Mouse (Mus musculus) MEL (cell line): ENCODE measurements around the gene Tmed8.

Experiments used
- CHD2 ChIP-seq: IDR thresholded peaks from 2 replicates; pipeline ENCODE4 v1.6.1; 2011; ENCODE audit warnings: low read length, improper control_type of control experiment
- CTCF ChIP-seq, 3 experiments: IDR thresholded peaks in 2 of 3; conservative IDR thresholded peaks in 1 of 3; 2 replicates each; pipeline ENCODE4 v1.5.1; 2011 to 2012; ENCODE audit warnings: low read length in 3 of 3, low read depth in 2 of 3, mild to moderate bottlenecking in 2 of 3, improper control_type of control experiment in 1 of 3, inconsistent platforms in 1 of 3, mixed read lengths in 1 of 3, moderate library complexity in 1 of 3; ENCODE audit not compliant: control insufficient read depth in 1 of 3, insufficient read depth in 1 of 3, poor library complexity in 1 of 3, severe bottlenecking in 1 of 3
- E2F4 ChIP-seq: IDR thresholded peaks from 2 replicates; pipeline ENCODE4 v1.6.1; 2011; ENCODE audit warnings: low read depth, low read length, improper control_type of control experiment, borderline replicate concordance
- EP300 ChIP-seq, 2 experiments: IDR thresholded peaks; 2 replicates each; pipeline ENCODE4 v1.6.1; 2011; ENCODE audit warnings: improper control_type of control experiment in 2 of 2, low read length in 2 of 2, low read depth in 1 of 2, mild to moderate bottlenecking in 1 of 2
- GABPA ChIP-seq: IDR thresholded peaks from 2 replicates; pipeline ENCODE4 v1.6.1; 2012; ENCODE audit warnings: low read depth, mild to moderate bottlenecking, inconsistent platforms, low read length, improper control_type of control experiment, moderate library complexity
- MAFK ChIP-seq: IDR thresholded peaks from 2 replicates; pipeline ENCODE4 v1.6.1; 2011; ENCODE audit warnings: low read depth, mild to moderate bottlenecking, low read length, improper control_type of control experiment, borderline replicate concordance
- MYC ChIP-seq: IDR thresholded peaks from 2 replicates; pipeline ENCODE4 v1.6.1; 2011; ENCODE audit warnings: low read depth, mild to moderate bottlenecking, low read length, improper control_type of control experiment, moderate library complexity
- SMC3 ChIP-seq: IDR thresholded peaks from 2 replicates; pipeline ENCODE4 v1.6.1; 2011; ENCODE audit warnings: low read depth, low read length, improper control_type of control experiment
- ZNF384 ChIP-seq: IDR thresholded peaks from 2 replicates; pipeline ENCODE4 v1.6.1; 2012; ENCODE audit warnings: low read depth, mild to moderate bottlenecking, inconsistent platforms, low read length, improper control_type of control experiment

DNA sequence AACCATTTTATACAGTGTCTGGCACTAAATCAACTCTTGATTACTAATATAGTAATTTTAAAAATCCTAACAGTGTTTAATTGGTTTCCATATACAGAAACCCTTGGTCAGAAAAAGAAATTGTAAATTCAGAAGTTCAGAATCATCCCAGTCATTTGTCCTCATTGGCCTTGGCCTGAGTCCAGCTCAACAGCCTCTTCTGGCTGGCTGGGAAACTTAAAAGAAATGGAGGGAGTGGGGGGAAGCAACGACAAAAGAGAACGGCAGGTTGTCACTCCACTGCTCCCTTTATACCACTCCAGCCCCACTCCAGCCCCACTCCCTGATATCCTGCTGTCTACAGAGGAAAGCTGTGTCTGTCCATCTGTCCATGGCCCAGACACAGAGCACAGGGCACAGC is 69.1 kb downstream of the Tmed8 start:
- TF ChIP-seq CHD2, result no peak
- TF ChIP-seq SMC3, result no peak
- TF ChIP-seq ZNF384, result no peak
- no peak for TF ChIP-seq MAFK
- no peak for TF ChIP-seq EP300 (IDR thresholded peaks at IDR 0.05; ENCODE audit: low read depth in 1 of 2, low read length in 2 of 2)
- no peak for TF ChIP-seq GABPA
- no peak for TF ChIP-seq MYC
- TF ChIP-seq E2F4, result no peak
- no peak for TF ChIP-seq CTCF (IDR thresholded peaks at IDR 0.05 in 2 of 3, conservative IDR thresholded peaks at IDR 0.05 in 1 of 3; ENCODE audit: control insufficient read depth in 1 of 3, insufficient read depth in 1 of 3, low read depth in 2 of 3, low read length in 3 of 3, poor library complexity in 1 of 3, severe bottlenecking in 1 of 3)
